In the genomic region with DNA sequence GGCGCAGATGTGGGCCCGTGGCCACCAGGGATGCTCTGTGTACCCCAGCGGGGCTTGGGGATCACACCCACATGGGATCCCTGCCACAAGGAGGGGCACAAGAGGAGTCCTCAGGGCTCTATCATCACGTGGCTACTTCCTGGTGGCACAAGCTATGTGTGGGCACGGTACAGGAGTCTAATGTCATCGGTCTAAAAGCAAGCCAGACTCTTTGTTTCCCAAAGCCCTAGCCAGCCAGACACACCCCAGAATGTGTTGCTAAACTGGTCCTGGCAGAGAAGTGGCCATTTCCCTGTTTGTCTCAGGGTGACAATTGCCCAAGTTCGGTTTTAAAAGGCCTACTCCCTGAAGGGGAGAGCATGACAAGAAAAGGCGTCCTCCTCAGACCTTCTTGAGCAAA, we compare ENCODE assay signal across 15 mouse cellular contexts. TPM values are rescaled to one million over a fixed set of nuclear protein-coding genes. Genes with fewer than 3 reads are reported as not detected.
A peak's percentile ranks its signal among the peaks of the same experiment; 100 is the strongest.
DNase-seq lines count a peak whose midpoint lies in the region; ATAC-seq and TF ChIP-seq lines count a peak whose summit lies in the region.
"Had no signal": no experiment of that assay in that cellular context is flagged by ENCODE, and none has a peak within 500 bp of the region (broad histone marks: within the 10 kb centered on the region; RNA-seq: fewer than 3 reads in every experiment).

No protein-coding gene starts in this region.

- H3K36me3 ChIP-seq in intestine, postnatal 0 days (ENCODE audit: control insufficient read depth, insufficient read depth) = peaks cover 27% of the 10 kb centered on the region
- no peaks in the 10 kb centered on the region for H3K36me3 ChIP-seq in intestine, embryonic 16.5 days (ENCODE audit: control insufficient read depth, insufficient read depth, low read length)
- no peaks in the 10 kb centered on the region; the same call in none of the 2 replicates for H3K36me3 ChIP-seq in limb, embryonic 11.5 days (ENCODE audit: control insufficient read depth, insufficient read depth, low read length)
- no peaks in the 10 kb centered on the region for H3K36me3 ChIP-seq in neural tube, embryonic 12.5 days
- no peaks in the 10 kb centered on the region for H3K36me3 ChIP-seq in kidney, embryonic 14.5 days (ENCODE audit: control insufficient read depth, insufficient read depth, low read length)
- H3K36me3 ChIP-seq: midbrain, embryonic 10.5 days had no signal

- peak; percentile 22; the same call in 1 of the 2 replicates for TF ChIP-seq CTCF in intestine, postnatal 0 days (IDR thresholded peaks at IDR 0.05; ENCODE audit: low read depth)

- no peaks in the 10 kb centered on the region for H3K9me3 ChIP-seq in intestine, postnatal 0 days (ENCODE audit: control insufficient read depth)
- no peaks in the 10 kb centered on the region for H3K9me3 ChIP-seq in intestine, embryonic 16.5 days (ENCODE audit: control insufficient read depth, low read length)
- H3K9me3 ChIP-seq in limb, embryonic 11.5 days (ENCODE audit: control insufficient read depth, low read length) = no peaks in the 10 kb centered on the region
- no peaks in the 10 kb centered on the region for H3K9me3 ChIP-seq in neural tube, embryonic 12.5 days
- no peaks in the 10 kb centered on the region for H3K9me3 ChIP-seq in kidney, embryonic 14.5 days (ENCODE audit: control insufficient read depth, low read length)
- H3K9me3 ChIP-seq: midbrain, embryonic 10.5 days had no signal

- no peak overlapping the region for H3K9ac ChIP-seq in intestine, postnatal 0 days (ENCODE audit: low read depth, low read length)
- no peak overlapping the region; the same call in 1 of the 2 replicates for H3K9ac ChIP-seq in intestine, embryonic 16.5 days (ENCODE audit: low read depth, low read length)
- no peak overlapping the region for H3K9ac ChIP-seq in limb, embryonic 11.5 days (ENCODE audit: low read length)
- H3K9ac ChIP-seq in neural tube, embryonic 12.5 days = no peak overlapping the region
- H3K9ac ChIP-seq in kidney, embryonic 14.5 days (ENCODE audit: low read depth, low read length) = no peak overlapping the region

- H3K27me3 ChIP-seq in intestine, postnatal 0 days (replicated peaks; ENCODE audit: control insufficient read depth, insufficient read depth, low read length) = no peaks in the 10 kb centered on the region
- H3K27me3 ChIP-seq in intestine, embryonic 16.5 days (replicated peaks; ENCODE audit: control insufficient read depth, insufficient read depth, low read length) = 0 out of 2 replicates have a peak, but pooled peaks cover 3% of the 10 kb centered on the region
- no peaks in the 10 kb centered on the region for H3K27me3 ChIP-seq in limb, embryonic 11.5 days (ENCODE audit: control insufficient read depth, insufficient read depth, low read length)
- H3K27me3 ChIP-seq in neural tube, embryonic 12.5 days (replicated peaks) = peaks cover 14% of the 10 kb centered on the region
- peaks cover 43% of the 10 kb centered on the region for H3K27me3 ChIP-seq in kidney, embryonic 14.5 days (ENCODE audit: control insufficient read depth, insufficient read depth, low read length)
- H3K27me3 ChIP-seq: CH12.LX had no signal

- no peak overlapping the region for H3K27ac ChIP-seq in intestine, postnatal 0 days (ENCODE audit: low read depth, low read length)
- no peak overlapping the region for H3K27ac ChIP-seq in intestine, embryonic 16.5 days (ENCODE audit: low read length)
- peak overlapping the region; percentile 49 for H3K27ac ChIP-seq in limb, embryonic 11.5 days (replicated peaks; ENCODE audit: low read depth, low read length)
- H3K27ac ChIP-seq in neural tube, embryonic 12.5 days = peak overlapping the region; percentile 22; the same call in 1 of the 2 replicates
- no peak overlapping the region for H3K27ac ChIP-seq in kidney, embryonic 14.5 days (ENCODE audit: low read depth, low read length)
- H3K27ac ChIP-seq: midbrain, embryonic 10.5 days had no signal

- H3K4me1 ChIP-seq in intestine, postnatal 0 days (replicated peaks; ENCODE audit: control insufficient read depth, insufficient read depth, low read length) = no peaks in the 10 kb centered on the region
- H3K4me1 ChIP-seq in intestine, embryonic 16.5 days (ENCODE audit: control insufficient read depth, insufficient read depth, low read length) = peaks cover 18% of the 10 kb centered on the region
- peaks cover 56% of the 10 kb centered on the region for H3K4me1 ChIP-seq in limb, embryonic 11.5 days (ENCODE audit: control insufficient read depth, insufficient read depth, low read length)
- H3K4me1 ChIP-seq in neural tube, embryonic 12.5 days = peaks cover 86% of the 10 kb centered on the region
- peaks cover 40% of the 10 kb centered on the region for H3K4me1 ChIP-seq in kidney, embryonic 14.5 days (ENCODE audit: control insufficient read depth, insufficient read depth, low read length)

- H3K4me2 ChIP-seq in intestine, postnatal 0 days (replicated peaks; ENCODE audit: low read depth) = no peak overlapping the region
- no peak overlapping the region for H3K4me2 ChIP-seq in intestine, embryonic 16.5 days (ENCODE audit: low read depth, low read length)
- no peak overlapping the region for H3K4me2 ChIP-seq in limb, embryonic 11.5 days (ENCODE audit: low read depth, severe bottlenecking)
- no peak overlapping the region; the same call in 1 of the 2 replicates for H3K4me2 ChIP-seq in neural tube, embryonic 12.5 days (replicated peaks)
- H3K4me2 ChIP-seq in kidney, embryonic 14.5 days (replicated peaks; ENCODE audit: low read depth, low read length) = no peak overlapping the region
- H3K4me2 ChIP-seq: liver, embryonic 11.5 days had no signal

- peak; percentile 38 to 46 for DNase-seq in heart, adult 9 months (ENCODE audit: low spot score in 2 of 2)
- DNase-seq in limb, embryonic 11.5 days (ENCODE audit: low spot score) = no peak
- DNase-seq in adipocyte (ENCODE audit: low spot score) = no peak
- no peak for DNase-seq in cerebellum, postnatal 10 days
- DNase-seq: cerebellum, adult 9-10 months; kidney, adult 8-10 months; thymus, postnatal 14 days had no signal

- ATAC-seq in intestine, postnatal 0 days = no peak
- ATAC-seq in intestine, embryonic 16.5 days = no peak
- ATAC-seq in limb, embryonic 11.5 days (ENCODE audit: insufficient number of reproducible peaks, low FRiP score, low TSS enrichment, low read depth) = no peak
- no peak for ATAC-seq in neural tube, embryonic 12.5 days (ENCODE audit: low FRiP score, low read depth)
- no peak for ATAC-seq in kidney, embryonic 14.5 days (ENCODE audit: low FRiP score, low TSS enrichment)

- 55% methylated on average over 8 of the region's 8 CpGs for WGBS in intestine, postnatal 0 days
- 57% methylated on average over 8 of the region's 8 CpGs for WGBS in intestine, embryonic 16.5 days
- 67% methylated on average over 8 of the region's 8 CpGs for WGBS in limb, embryonic 11.5 days
- 40% methylated on average over 8 of the region's 8 CpGs for WGBS in neural tube, embryonic 12.5 days
- WGBS in kidney, embryonic 14.5 days = 21% methylated on average over 8 of the region's 8 CpGs

- no peak overlapping the region for H3K4me3 ChIP-seq in intestine, postnatal 0 days (ENCODE audit: low read depth, low read length)
- no peak overlapping the region for H3K4me3 ChIP-seq in intestine, embryonic 16.5 days (ENCODE audit: low read length)
- no peak overlapping the region for H3K4me3 ChIP-seq in limb, embryonic 11.5 days (ENCODE audit: low read depth, low read length)
- no peak overlapping the region for H3K4me3 ChIP-seq in neural tube, embryonic 12.5 days
- H3K4me3 ChIP-seq in kidney, embryonic 14.5 days (ENCODE audit: low read length) = no peak overlapping the region
- H3K4me3 ChIP-seq: midbrain, embryonic 10.5 days had no signal

RNA-seq across cellular contexts. Expression of a gene that starts 2.6 kb away (rescaled TPM):
- polyA plus RNA-seq in intestine, postnatal 0 days (2015; fragmentation: Nextera tagmentation; extraction: Ambion mirVana) = not detected in 2 replicates
- not detected in 2 replicates for polyA plus RNA-seq in intestine, embryonic 16.5 days (2015; fragmentation: Nextera tagmentation; extraction: Ambion mirVana)
- polyA plus RNA-seq in limb, embryonic 11.5 days (2014; fragmentation: Nextera tagmentation; extraction: Ambion mirVana) = 0.17 TPM in 1 of 2 replicates, not detected in the other
- polyA plus RNA-seq in neural tube, embryonic 12.5 days (2016; fragmentation: Nextera tagmentation; extraction: Ambion mirVana) = not detected in 2 replicates
- not detected in 2 replicates for polyA plus RNA-seq in kidney, embryonic 14.5 days (2014; fragmentation: Nextera tagmentation; extraction: Ambion mirVana)
- polyA plus RNA-seq: liver, embryonic 11.5 days; midbrain, embryonic 10.5 days; spleen, adult 2 months had no signal

RNA-seq across cellular contexts. Expression of a gene that starts 31.8 kb away (rescaled TPM):
- polyA plus RNA-seq in intestine, postnatal 0 days (2015; fragmentation: Nextera tagmentation; extraction: Ambion mirVana) = 65.9 and 69.4 TPM in 2 replicates
- 69.5 and 74.1 TPM in 2 replicates for polyA plus RNA-seq in intestine, embryonic 16.5 days (2015; fragmentation: Nextera tagmentation; extraction: Ambion mirVana)
- polyA plus RNA-seq in limb, embryonic 11.5 days (2014; fragmentation: Nextera tagmentation; extraction: Ambion mirVana) = 4.1 and 4.2 TPM in 2 replicates
- 1.8 TPM in 2 replicates for polyA plus RNA-seq in neural tube, embryonic 12.5 days (2016; fragmentation: Nextera tagmentation; extraction: Ambion mirVana)
- 16.3 and 28.2 TPM in 2 replicates for polyA plus RNA-seq in kidney, embryonic 14.5 days (2014; fragmentation: Nextera tagmentation; extraction: Ambion mirVana)

Comparison
In these comparisons a context has a peak if more than half of its experiments do, and no peak if none do; other contexts are left out.
1. H3K27ac ChIP-seq: peak in limb, embryonic 11.5 days (single experiment) and neural tube, embryonic 12.5 days (single experiment); none in intestine, postnatal 0 days (single experiment), intestine, embryonic 16.5 days (single experiment) and kidney, embryonic 14.5 days (single experiment).
2. DNase-seq: peak in heart, adult 9 months (2 of 2); none in limb, embryonic 11.5 days (single experiment), adipocyte (single experiment) and cerebellum, postnatal 10 days (0 of 2).